Mouse (Mus musculus) gastrocnemius, adult 2 months (tissue): ENCODE data around the gene Gm28845. TPM values are rescaled to one million over a fixed set of nuclear protein-coding genes. Genes with fewer than 3 reads are reported as not detected.
A peak's percentile ranks its signal among the peaks of the same experiment; 100 is the strongest.

ENCODE experiments used
- DNase-seq: peaks from one replicate; pipeline ENCODE4 v3.0.0; 2022
- H3K27ac ChIP-seq: fragments of 200-600 bp; 2 replicates; pipeline ENCODE4 v1.8.1; 2022; ENCODE audit warnings: mild to moderate bottlenecking
- H3K4me3 ChIP-seq: fragments of 200-600 bp; 2 replicates; pipeline ENCODE4 v1.8.1; 2022; ENCODE audit warnings: mild to moderate bottlenecking, moderate library complexity
- CTCF ChIP-seq: fragments of 200-600 bp; IDR thresholded peaks from 2 replicates; pipeline ENCODE4 v1.8.1; 2022; ENCODE audit warnings: antibody characterized with exemption, mild to moderate bottlenecking, moderate library complexity
- intact Hi-C: fragments of 180-260 bp; cut with DNase I; formaldehyde crosslinking; loops from one replicate; pipeline ENCODE4 v1.15.1; 2025
- total RNA-seq, 2 experiments: library from RNA; stranded (reverse); gene quantifications; 2 replicates each; pipeline ENCODE4 v1.2.3; 2021

Gene Gm28845
- total RNA-seq, 2 experiments from 2014 or later = not detected

- DNase-seq = no peak
- Histone ChIP-seq H3K27ac (no peak within 1 kb of the TSS), H3K4me3 (peak within 1 kb of the TSS; percentile 42; the same call in 1 of the 2 replicates)
- intact Hi-C loops = no loop called here
- TF ChIP-seq CTCF = no peak
Measured at GRCm38 (mm10) chr1:65122574-65123372, 3.4 kb upstream of the Gm28845 start, which contains the start of gene D630023F18Rik. Gene D630023F18Rik, minus strand, starts transcription at chr1:65123214.

DNA sequence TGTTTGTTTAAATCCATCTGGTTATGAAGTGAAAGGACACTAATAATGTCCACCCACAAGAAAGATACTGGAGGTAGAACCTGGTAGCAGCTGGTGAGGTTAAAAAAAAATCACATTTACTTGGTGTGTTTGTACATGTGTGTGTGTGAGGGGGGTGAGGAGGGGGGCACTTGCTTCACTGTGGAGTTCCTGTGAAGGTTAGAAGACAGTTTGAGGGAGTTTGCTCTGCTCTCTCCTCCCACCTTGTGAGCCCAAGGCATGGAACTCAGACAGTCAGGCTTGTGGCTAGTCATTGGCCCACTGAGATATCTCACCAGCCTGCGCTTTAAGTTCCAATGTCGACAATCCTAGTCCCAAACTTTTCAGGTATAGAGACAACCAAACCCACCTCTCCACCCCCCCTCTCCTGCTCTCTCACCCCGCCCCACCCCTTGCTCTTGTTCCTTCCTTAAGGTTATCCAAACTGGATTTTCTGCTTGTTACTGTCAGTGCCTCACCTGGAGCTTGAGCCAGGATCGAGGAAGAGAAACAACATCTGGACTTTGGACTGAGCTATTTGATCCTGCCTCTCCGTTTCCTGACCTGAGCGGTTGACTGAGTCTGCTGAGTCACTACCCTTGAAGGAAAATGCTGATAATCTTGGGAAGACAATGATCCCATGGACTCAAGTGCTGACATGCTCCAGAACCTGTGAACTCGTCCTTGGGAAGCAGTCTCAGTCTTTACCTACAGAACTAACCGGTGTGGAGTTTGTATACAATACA is 1.0 kb downstream of the Gm28845 start:
- Histone ChIP-seq H3K27ac (no peak overlapping the region), H3K4me3 (no peak overlapping the region)
- intact Hi-C loops = no loop called here
- no peak for DNase-seq
- TF ChIP-seq CTCF = no peak

DNA sequence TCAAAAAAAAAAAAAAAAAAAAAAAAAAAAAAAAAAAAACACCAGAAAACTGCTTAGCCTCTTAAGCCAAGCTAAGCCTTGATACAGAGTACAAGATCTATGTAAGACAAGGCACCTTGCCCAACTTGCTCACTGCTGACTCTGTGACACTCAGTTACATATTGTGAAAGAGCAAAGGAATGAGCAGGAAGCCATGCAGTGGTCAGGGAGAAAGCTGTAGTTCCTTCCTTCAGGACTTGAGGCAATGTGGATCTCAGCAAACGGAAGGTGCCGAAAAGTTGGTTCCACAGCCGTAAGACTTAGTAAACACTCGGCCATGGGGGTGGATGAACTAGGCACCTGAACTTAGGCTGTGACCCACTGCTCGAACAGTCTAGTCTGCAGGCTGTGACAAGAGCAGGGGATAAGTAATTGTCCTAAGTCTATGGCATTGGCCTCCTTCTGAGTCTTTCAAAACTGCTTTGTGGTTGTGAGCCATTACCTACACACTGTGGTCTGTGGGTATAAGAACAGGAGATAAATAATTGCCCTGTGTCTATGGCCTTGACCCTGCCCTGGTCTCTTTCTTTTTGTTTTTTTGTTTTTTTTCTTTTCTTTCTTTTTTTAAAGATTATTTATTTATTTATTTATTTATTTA is 5.7 kb downstream of the Gm28845 start:
- no peak overlapping the region for H3K27ac ChIP-seq
- TF ChIP-seq CTCF = no peak
- DNase-seq = no peak
- H3K4me3 ChIP-seq = no peak overlapping the region
- intact Hi-C loops = no loop called here

GRCm38 (mm10) chr1:65112807-65113196 is 6.6 kb downstream of the Gm28845 start:
- intact Hi-C loops = loop anchor here (1.0 kb wide), 1 partner anchor 66 kb away; no protein-coding TSS in a partner anchor
- DNase-seq = peak; percentile 25
- Histone ChIP-seq H3K27ac (peak overlapping the region; percentile 78), H3K4me3 (peak overlapping the region; percentile 59)
- no peak for TF ChIP-seq CTCF

DNA sequence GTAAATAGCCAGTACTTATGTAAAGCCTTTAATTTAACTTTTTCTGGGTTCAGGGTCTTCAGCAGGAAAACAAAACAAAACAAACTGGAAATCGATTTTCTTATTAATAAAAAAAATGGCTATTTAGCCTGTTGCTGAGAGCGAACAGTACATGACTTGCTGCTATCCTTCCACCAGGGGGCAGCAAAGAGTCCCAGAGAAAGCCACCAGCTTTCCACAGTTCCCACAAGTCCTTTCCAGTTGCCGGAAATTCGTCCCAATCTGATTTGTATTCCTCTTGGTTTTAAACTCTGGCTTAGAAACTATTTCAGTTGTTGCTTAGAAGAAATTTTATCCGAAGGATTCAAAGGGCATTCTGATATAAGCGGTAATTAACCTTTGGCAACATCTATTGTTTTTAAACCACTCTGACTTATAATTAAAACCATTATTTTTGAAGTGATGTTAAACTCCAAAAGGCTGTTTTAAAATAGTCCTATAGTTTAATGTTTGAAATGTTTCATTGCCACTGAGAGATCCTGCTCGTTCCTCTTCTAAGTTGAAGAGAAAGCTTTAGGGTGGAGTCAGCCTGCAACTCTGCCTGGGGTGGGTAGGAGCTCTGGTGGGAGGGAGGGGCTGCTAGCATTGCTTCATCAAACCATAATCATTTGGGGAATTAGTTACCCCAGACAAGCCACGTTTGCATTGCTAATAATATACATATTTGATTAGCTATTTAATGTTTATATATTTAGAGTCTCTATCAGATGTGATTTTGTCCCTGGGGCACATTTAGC is 7.1 kb downstream of the Gm28845 start:
- DNase-seq = peak; percentile 75
- H3K27ac ChIP-seq = peak overlapping the region; percentile 78
- intact Hi-C loops = loop anchor here (1.0 kb wide), 1 partner anchor 67 kb away; no protein-coding TSS in a partner anchor
- TF ChIP-seq CTCF = no peak; the same call in 1 of the 2 replicates
- H3K4me3 ChIP-seq = peak overlapping the region; percentile 59

GRCm38 (mm10) chr1:65109756-65110435 is 9.5 kb downstream of the Gm28845 start:
- intact Hi-C loops = no loop called here
- Histone ChIP-seq H3K27ac (no peak overlapping the region), H3K4me3 (no peak overlapping the region)
- no peak for DNase-seq
- no peak for TF ChIP-seq CTCF

DNA sequence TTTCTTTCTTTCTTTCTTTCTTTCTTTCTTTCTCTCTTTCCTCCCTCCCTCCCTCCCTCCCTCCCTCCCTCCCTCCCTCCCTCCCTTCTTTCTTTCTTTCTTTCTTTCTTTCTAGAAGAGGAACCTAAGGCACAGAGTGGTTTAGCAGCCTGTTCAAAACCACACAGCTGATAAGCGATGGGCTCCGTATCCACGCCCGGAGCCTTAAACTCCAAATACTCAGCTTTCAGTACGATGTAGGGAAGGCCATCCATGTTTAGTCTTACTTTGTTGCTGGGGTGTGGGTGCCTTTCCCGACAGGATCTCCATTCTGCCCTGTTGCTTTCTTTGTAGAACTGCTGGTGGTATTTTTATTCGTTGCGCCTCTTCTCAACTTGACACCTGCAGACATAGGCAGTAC is 10.2 kb downstream of the Gm28845 start:
- H3K27ac ChIP-seq = no peak overlapping the region
- DNase-seq = no peak
- H3K4me3 ChIP-seq = no peak overlapping the region
- no peak for TF ChIP-seq CTCF
- intact Hi-C loops = no loop called here

- Histone ChIP-seq H3K4me3 (no peak overlapping the region), H3K27ac (no peak overlapping the region)
- intact Hi-C loops = no loop called here
- no peak for TF ChIP-seq CTCF
- DNase-seq = no peak
Measured at GRCm38 (mm10) chr1:65107654-65108279, 11.6 kb downstream of the Gm28845 start.

DNA sequence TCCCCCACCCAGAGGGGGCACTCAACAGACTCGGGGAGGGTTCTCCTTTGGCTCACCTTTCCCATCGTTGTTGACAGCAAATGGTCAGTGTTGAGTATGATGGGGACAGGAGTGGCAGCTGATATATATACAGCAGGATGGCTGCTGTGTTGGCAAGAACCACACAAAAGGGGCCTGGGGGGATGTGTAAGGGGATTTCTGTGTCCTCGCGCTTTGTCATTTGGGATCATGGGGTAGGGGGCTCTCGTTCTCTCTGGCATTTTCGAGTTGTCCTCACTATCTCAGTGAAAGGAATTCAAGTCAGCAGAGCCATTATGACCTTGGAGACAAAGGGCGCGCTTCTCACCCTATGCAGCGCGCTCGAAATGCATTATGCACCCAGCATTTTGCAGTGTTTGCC is 16.1 kb downstream of the Gm28845 start, which contains the start of gene Cryga:
Cryga (minus strand) TSS at position 101 of the 400 bp plus-strand sequence.
- TF ChIP-seq CTCF = no peak
- intact Hi-C loops = no loop called here
- Histone ChIP-seq H3K27ac (no peak within 1 kb of the TSS), H3K4me3 (no peak within 1 kb of the TSS)
- no peak for DNase-seq

DNA sequence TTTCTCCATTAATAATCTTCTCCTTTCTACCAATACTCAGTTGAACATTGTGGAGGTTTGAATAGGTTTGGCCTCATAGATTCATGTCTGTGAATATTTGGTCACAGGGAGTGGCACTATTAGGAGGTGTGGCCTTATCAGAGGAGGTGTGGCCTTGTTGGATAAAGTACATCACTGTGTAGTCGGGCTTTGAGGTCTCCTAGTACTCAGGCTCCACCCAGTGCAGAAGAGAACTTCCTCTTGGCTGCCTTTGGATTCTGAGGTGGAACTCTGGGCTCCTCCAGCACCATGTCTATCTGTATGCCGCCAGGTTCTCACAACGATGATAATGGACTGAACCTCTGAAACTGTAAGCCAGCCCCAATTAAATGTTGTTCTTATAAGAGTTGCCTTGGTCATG is 22.4 kb downstream of the Gm28845 start:
- DNase-seq = no peak
- H3K4me3 ChIP-seq = no peak overlapping the region
- no peak overlapping the region for H3K27ac ChIP-seq
- intact Hi-C loops = no loop called here
- no peak for TF ChIP-seq CTCF

DNA sequence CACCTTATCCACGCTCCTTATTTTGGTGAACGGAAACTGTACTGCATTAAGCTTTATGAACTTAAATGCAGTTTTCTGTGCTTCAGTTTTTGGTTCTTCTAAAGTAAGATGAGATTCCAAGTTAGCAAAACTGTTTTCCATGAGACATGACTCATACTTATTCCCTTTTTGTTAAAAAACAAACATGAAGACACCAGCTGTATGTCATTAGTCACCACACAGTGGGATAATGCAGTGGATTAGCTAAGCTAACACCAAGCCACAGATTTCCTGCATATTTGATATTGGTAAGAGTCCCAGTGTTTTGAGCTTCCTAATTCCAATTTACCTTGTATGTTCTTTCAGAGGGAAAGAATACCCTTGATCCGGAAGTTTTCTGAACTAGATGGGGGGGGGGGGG is 27.8 kb downstream of the Gm28845 start:
- H3K27ac ChIP-seq = 0 out of 2 replicates have a peak overlapping the region, but pooled peaks have one; percentile 3
- no peak overlapping the region for H3K4me3 ChIP-seq
- TF ChIP-seq CTCF = no peak
- intact Hi-C loops = no loop called here
- no peak for DNase-seq
